Mouse (Mus musculus): ENCODE results near the gene Gm17509.

- no peak for TF ChIP-seq CTCF (IDR thresholded peaks at IDR 0.05; ENCODE audit: low read depth, low read length)
- TF ChIP-seq GATA1 (IDR thresholded peaks at IDR 0.05; ENCODE audit: borderline replicate concordance, low read length): no peak
- no peak for TF ChIP-seq POLR2AphosphoS5 (IDR thresholded peaks at IDR 0.05; ENCODE audit: insufficient replicate concordance, low read depth, low read length)
- no peak for TF ChIP-seq GATA2 (IDR thresholded peaks at IDR 0.05; ENCODE audit: borderline replicate concordance, low read depth, low read length)
Measured at GRCm38 (mm10) chr13:117242063-117242462, 21.2 kb upstream of the Gm17509 start.

All from G1E (cell line).